Mouse (Mus musculus) limb, embryonic 15.5 days (tissue): ENCODE data around the gene Arhgef19. TPM values are rescaled to one million over a fixed set of nuclear protein-coding genes. Genes with fewer than 3 reads are reported as not detected.

ENCODE experiments used
- ATAC-seq: fragments of 200-750 bp; cut with Nextera tagmentation; 2 replicates; pipeline ENCODE4 v1.8.0; 2017; ENCODE audit warnings: low read depth, moderate TSS enrichment; ENCODE audit not compliant: insufficient number of reproducible peaks, low FRiP score, low TSS enrichment
- H3K27ac ChIP-seq: fragments of 300-500 bp; sonication (generic); 2 replicates; pipeline ENCODE4 v1.5.1; 2015; ENCODE audit warnings: moderate library complexity, mild to moderate bottlenecking, inconsistent platforms
- H3K27me3 ChIP-seq: fragments of 300-500 bp; sonication (generic); 2 replicates; pipeline ENCODE4 v1.6.1; 2015; ENCODE audit warnings: inconsistent platforms
- H3K36me3 ChIP-seq: fragments of 300-500 bp; sonication (generic); 2 replicates; pipeline ENCODE4 v1.6.1; 2015; ENCODE audit warnings: inconsistent platforms
- H3K4me1 ChIP-seq: fragments of 300-500 bp; sonication (generic); 2 replicates; pipeline ENCODE4 v1.6.1; 2015; ENCODE audit warnings: inconsistent platforms
- H3K4me2 ChIP-seq: fragments of 300-500 bp; sonication (generic); 2 replicates; pipeline ENCODE4 v1.6.1; 2015; ENCODE audit warnings: mild to moderate bottlenecking, inconsistent platforms
- H3K4me3 ChIP-seq: fragments of 300-500 bp; sonication (generic); 2 replicates; pipeline ENCODE4 v1.5.1; 2015; ENCODE audit warnings: mild to moderate bottlenecking, inconsistent platforms
- H3K9ac ChIP-seq: fragments of 300-500 bp; sonication (generic); 2 replicates; pipeline ENCODE4 v1.6.1; 2015; ENCODE audit warnings: inconsistent platforms
- H3K9me3 ChIP-seq: fragments of 300-500 bp; sonication (generic); 2 replicates; pipeline ENCODE4 v1.6.1; 2016; ENCODE audit warnings: inconsistent platforms
- WGBS: fragments of 180-500 bp; shearing (Covaris S2); methylation state at CpG from one replicate; pipeline ENCODE4 v1.1.7; 2015; 5-methylcytosine and 5-hydroxymethylcytosine counted together
- polyA plus RNA-seq: library from polyadenylated mRNA; unstranded; fragments of >200 nt; fragmentation: Nextera tagmentation; extraction: Ambion mirVana; gene quantifications from 2 replicates; pipeline ENCODE4 v1.2.1, GENCODE M21; 2015

The Arhgef19 gene
- polyA plus RNA-seq, 1 experiment from 2014 or later: 19.7 TPM

GRCm38 (mm10) chr4:141251071-141251470, 11.8 kb downstream of the Arhgef19 start:
- no peaks in the 10 kb centered on the region for H3K9me3 ChIP-seq
- peaks cover 36% of the 10 kb centered on the region for H3K4me1 ChIP-seq
- H3K9ac ChIP-seq: no peak overlapping the region
- H3K4me2 ChIP-seq: no peak overlapping the region
- no peak for ATAC-seq
- H3K27me3 ChIP-seq: peaks cover 35% of the 10 kb centered on the region
- no peak overlapping the region for H3K27ac ChIP-seq
- no peak overlapping the region for H3K4me3 ChIP-seq
- WGBS: 80% methylated on average over 8 of the region's 8 CpGs
- H3K36me3 ChIP-seq: peaks cover 17% of the 10 kb centered on the region

GRCm38 (mm10) chr4:141252641-141253040, 13.3 kb downstream of the Arhgef19 start:
- Histone ChIP-seq H3K9ac (no peak overlapping the region), H3K9me3 (no peaks in the 10 kb centered on the region), H3K36me3 (peaks cover 25% of the 10 kb centered on the region), H3K4me1 (peaks cover 21% of the 10 kb centered on the region), H3K27me3 (peaks cover 19% of the 10 kb centered on the region), H3K4me2 (no peak overlapping the region), H3K4me3 (no peak overlapping the region), H3K27ac (no peak overlapping the region)
- no peak for ATAC-seq
- 68% methylated on average over 2 of the region's 2 CpGs for WGBS

GRCm38 (mm10) chr4:141254234-141254633, 14.9 kb downstream of the Arhgef19 start:
- 0 out of 2 replicates have a peak overlapping the region, but pooled peaks have one; percentile 24 for H3K27ac ChIP-seq

GRCm38 (mm10) chr4:141257440-141257839, 18.1 kb downstream of the Arhgef19 start:
- H3K27ac ChIP-seq: no peak overlapping the region
- H3K27me3 ChIP-seq: no peaks in the 10 kb centered on the region
- no peak overlapping the region for H3K9ac ChIP-seq
- H3K4me2 ChIP-seq: no peak overlapping the region
- WGBS: 66% methylated on average over 5 of the region's 5 CpGs
- no peaks in the 10 kb centered on the region for H3K9me3 ChIP-seq
- no peak for ATAC-seq
- peaks cover 17% of the 10 kb centered on the region for H3K36me3 ChIP-seq
- peaks cover 18% of the 10 kb centered on the region for H3K4me1 ChIP-seq
- H3K4me3 ChIP-seq: no peak overlapping the region

More at GRCm38 (mm10) chr4:141254234-141254633, 14.9 kb downstream of the Arhgef19 start:
- Histone ChIP-seq H3K4me1 (peaks cover 8% of the 10 kb centered on the region), H3K27me3 (peaks cover 4% of the 10 kb centered on the region), H3K9ac (no peak overlapping the region), H3K36me3 (peaks cover 25% of the 10 kb centered on the region), H3K4me3 (no peak overlapping the region), H3K4me2 (no peak overlapping the region), H3K9me3 (no peaks in the 10 kb centered on the region)
- peak; percentile 45; the same call in 1 of the 2 replicates for ATAC-seq
- WGBS: 63% methylated on average over 16 of the region's 16 CpGs

GRCm38 (mm10) chr4:141259413-141259812, 20.1 kb downstream of the Arhgef19 start:
- H3K4me2 ChIP-seq: no peak overlapping the region

GRCm38 (mm10) chr4:141260007-141260723, 20.9 kb downstream of the Arhgef19 start:
- H3K27me3 ChIP-seq: no peaks in the 10 kb centered on the region
- H3K36me3 ChIP-seq: peaks cover 12% of the 10 kb centered on the region
- ATAC-seq: no peak
- no peaks in the 10 kb centered on the region for H3K9me3 ChIP-seq
- no peak overlapping the region for H3K9ac ChIP-seq
- peaks cover 10% of the 10 kb centered on the region for H3K4me1 ChIP-seq
- 42% methylated on average over 16 of the region's 16 CpGs for WGBS
- H3K27ac ChIP-seq: no peak overlapping the region
- peak overlapping the region; percentile 39 for H3K4me2 ChIP-seq
- H3K4me3 ChIP-seq: peak overlapping the region; percentile 14; the same call in 1 of the 2 replicates

More at GRCm38 (mm10) chr4:141259413-141259812, 20.1 kb downstream of the Arhgef19 start:
- Histone ChIP-seq H3K27ac (no peak overlapping the region; the same call in 1 of the 2 replicates), H3K9me3 (no peaks in the 10 kb centered on the region), H3K4me3 (0 out of 2 replicates have a peak overlapping the region, but pooled peaks have one; percentile 14), H3K27me3 (no peaks in the 10 kb centered on the region), H3K9ac (no peak overlapping the region), H3K36me3 (peaks cover 15% of the 10 kb centered on the region), H3K4me1 (peaks cover 11% of the 10 kb centered on the region)
- 78% methylated on average over 12 of the region's 12 CpGs for WGBS
- ATAC-seq: no peak

GRCm38 (mm10) chr4:141262906-141263637, 23.8 kb downstream of the Arhgef19 start:
- ATAC-seq: no peak
- Histone ChIP-seq H3K27me3 (no peaks in the 10 kb centered on the region), H3K27ac (no peak overlapping the region), H3K36me3 (no peaks in the 10 kb centered on the region), H3K9me3 (no peaks in the 10 kb centered on the region), H3K4me3 (no peak overlapping the region), H3K4me1 (peaks cover 10% of the 10 kb centered on the region), H3K9ac (no peak overlapping the region), H3K4me2 (no peak overlapping the region)
- WGBS: 69% methylated on average over 10 of the region's 10 CpGs

- 85% methylated on average over 3 of the region's 3 CpGs for WGBS
- Histone ChIP-seq H3K4me1 (no peaks in the 10 kb centered on the region), H3K9me3 (no peaks in the 10 kb centered on the region), H3K4me3 (no peak overlapping the region), H3K9ac (no peak overlapping the region), H3K36me3 (no peaks in the 10 kb centered on the region), H3K4me2 (no peak overlapping the region), H3K27me3 (no peaks in the 10 kb centered on the region), H3K27ac (no peak overlapping the region)
- ATAC-seq: no peak
Measured at GRCm38 (mm10) chr4:141265979-141266637, 26.8 kb downstream of the Arhgef19 start.

GRCm38 (mm10) chr4:141267250-141267649, 28.0 kb downstream of the Arhgef19 start:
- WGBS: 65% methylated on average over 3 of the region's 3 CpGs
- Histone ChIP-seq H3K9me3 (no peaks in the 10 kb centered on the region), H3K9ac (no peak overlapping the region), H3K27me3 (no peaks in the 10 kb centered on the region), H3K27ac (no peak overlapping the region), H3K4me3 (no peak overlapping the region), H3K36me3 (no peaks in the 10 kb centered on the region), H3K4me1 (no peaks in the 10 kb centered on the region), H3K4me2 (no peak overlapping the region)
- ATAC-seq: no peak

GRCm38 (mm10) chr4:141267837-141268236, 28.5 kb downstream of the Arhgef19 start:
- Histone ChIP-seq H3K4me1 (0 out of 2 replicates have a peak, but pooled peaks cover under 1% of the 10 kb centered on the region), H3K4me3 (no peak overlapping the region)

GRCm38 (mm10) chr4:141268350-141268749, 29.1 kb downstream of the Arhgef19 start:
- Histone ChIP-seq H3K9me3 (no peaks in the 10 kb centered on the region), H3K36me3 (no peaks in the 10 kb centered on the region), H3K4me3 (no peak overlapping the region), H3K4me2 (no peak overlapping the region), H3K4me1 (peaks cover 5% of the 10 kb centered on the region), H3K27me3 (no peaks in the 10 kb centered on the region), H3K9ac (no peak overlapping the region), H3K27ac (no peak overlapping the region)
- ATAC-seq: no peak
- WGBS: 85% methylated on average over 4 of the region's 4 CpGs

More at GRCm38 (mm10) chr4:141267837-141268236, 28.5 kb downstream of the Arhgef19 start:
- 44% methylated on average over 9 of the region's 9 CpGs for WGBS
- Histone ChIP-seq H3K4me2 (no peak overlapping the region), H3K9me3 (no peaks in the 10 kb centered on the region), H3K36me3 (no peaks in the 10 kb centered on the region), H3K9ac (no peak overlapping the region), H3K27ac (no peak overlapping the region), H3K27me3 (no peaks in the 10 kb centered on the region)
- no peak for ATAC-seq
